In genomic region chr13:88824441-88824840, GRCm38 (mm10) we compare ENCODE assay signal across 10 mouse cellular contexts. TPM values are rescaled to one million over a fixed set of nuclear protein-coding genes. Genes with fewer than 3 reads are reported as not detected.
A peak's percentile ranks its signal among the peaks of the same experiment; 100 is the strongest.
DNase-seq lines count a peak whose midpoint lies in the region; ATAC-seq and TF ChIP-seq lines count a peak whose summit lies in the region.
"Had no signal": no experiment of that assay in that cellular context is flagged by ENCODE, and none has a peak within 500 bp of the region (broad histone marks: within the 10 kb centered on the region; RNA-seq: fewer than 3 reads in every experiment).

No protein-coding gene starts in this region.

- ATAC-seq in embryonic facial prominence, embryonic 14.5 days (ENCODE audit: low read depth): no peak
- ATAC-seq in hindbrain, embryonic 13.5 days (ENCODE audit: low FRiP score): no peak
- no peak for ATAC-seq in monocyte, adult 5-6 weeks (replicated peaks; ENCODE audit: insufficient number of reproducible peaks, low FRiP score, low TSS enrichment, poor library complexity, severe bottlenecking)
- ATAC-seq: inflammation-experienced regulatory T-cells, adult 6 months had no signal

- DNase-seq in layer of hippocampus, adult 9-11 months: peak; percentile 15
- DNase-seq in layer of hippocampus, adult 8-10 months (ENCODE audit: low spot score in 2 of 2): no peak
- DNase-seq in embryonic facial prominence, embryonic 14.5 days (ENCODE audit: low spot score): no peak
- no peak for DNase-seq in right cerebral cortex, adult 2 months (ENCODE audit: low spot score in 2 of 2)
- no peak for DNase-seq in right cerebral cortex, postnatal 4 days
- DNase-seq: thymus, adult 2 months had no signal

- H3K9me3 ChIP-seq in embryonic facial prominence, embryonic 14.5 days (ENCODE audit: control insufficient read depth, low read length): no peaks in the 10 kb centered on the region
- H3K9me3 ChIP-seq in hindbrain, embryonic 13.5 days: no peaks in the 10 kb centered on the region

- no peak for TF ChIP-seq POLR2A in myocyte (IDR thresholded peaks at IDR 0.05; ENCODE audit: insufficient read length, low read depth)

- 29% methylated on average over 4 of the region's 4 CpGs for WGBS in embryonic facial prominence, embryonic 14.5 days
- WGBS in hindbrain, embryonic 13.5 days: 13% methylated on average over 4 of the region's 4 CpGs

- no peak overlapping the region for H3K9ac ChIP-seq in embryonic facial prominence, embryonic 14.5 days (ENCODE audit: low read depth, low read length)
- H3K9ac ChIP-seq in hindbrain, embryonic 13.5 days: 0 out of 2 replicates have a peak overlapping the region, but pooled peaks have one; percentile 2

- H3K36me3 ChIP-seq in embryonic facial prominence, embryonic 14.5 days (ENCODE audit: control insufficient read depth, insufficient read depth, low read length): no peaks in the 10 kb centered on the region
- H3K36me3 ChIP-seq in hindbrain, embryonic 13.5 days: no peaks in the 10 kb centered on the region
- no peaks in the 10 kb centered on the region for H3K36me3 ChIP-seq in myocyte (ENCODE audit: control insufficient read depth, insufficient read depth)

- H3K4me2 ChIP-seq in embryonic facial prominence, embryonic 14.5 days (ENCODE audit: low read depth, low read length): peak overlapping the region; percentile 86
- H3K4me2 ChIP-seq in hindbrain, embryonic 13.5 days: peak overlapping the region; percentile 91
- H3K4me2 ChIP-seq in myocyte (ENCODE audit: low read depth): peak overlapping the region; percentile 92

- no peak overlapping the region for H3K27ac ChIP-seq in embryonic facial prominence, embryonic 14.5 days (replicated peaks; ENCODE audit: low read depth, low read length)
- no peak overlapping the region for H3K27ac ChIP-seq in hindbrain, embryonic 13.5 days

- H3ac ChIP-seq in myocyte (ENCODE audit: control insufficient read depth, insufficient read length): no peak overlapping the region

- peaks cover 7% of the 10 kb centered on the region for H3K4me1 ChIP-seq in embryonic facial prominence, embryonic 14.5 days (ENCODE audit: control insufficient read depth, insufficient read depth, low read length)
- H3K4me1 ChIP-seq in hindbrain, embryonic 13.5 days (replicated peaks): peaks cover 20% of the 10 kb centered on the region

- H3K27me3 ChIP-seq in embryonic facial prominence, embryonic 14.5 days (replicated peaks; ENCODE audit: control insufficient read depth, insufficient read depth, low read length): no peaks in the 10 kb centered on the region
- H3K27me3 ChIP-seq in hindbrain, embryonic 13.5 days: no peaks in the 10 kb centered on the region
- no peaks in the 10 kb centered on the region for H3K27me3 ChIP-seq in myocyte (ENCODE audit: control insufficient read depth, insufficient read depth, insufficient read length)

- peaks cover 40% of the 10 kb centered on the region for H3K79me2 ChIP-seq in myocyte (ENCODE audit: control insufficient read depth, insufficient read depth)

- peak overlapping the region; percentile 71 for H3K4me3 ChIP-seq in embryonic facial prominence, embryonic 14.5 days (ENCODE audit: low read depth, low read length)
- peak overlapping the region; percentile 86 for H3K4me3 ChIP-seq in hindbrain, embryonic 13.5 days
- peak overlapping the region; percentile 82 for H3K4me3 ChIP-seq in myocyte

TF ChIP-seq in myocyte, 11 proteins besides CTCF, POLR2A, EP300 and RAD21:
- TF ChIP-seq USF1 (IDR thresholded peaks at IDR 0.05; ENCODE audit: low read depth): no peak
- no peak for TF ChIP-seq MYOG (IDR thresholded peaks at IDR 0.05; ENCODE audit: control insufficient read depth in 1 of 3, insufficient read depth in 1 of 3, insufficient read length in 2 of 3, low read depth in 2 of 3)
- 0 out of 2 replicates have a peak, but pooled peaks have one; percentile 37 for TF ChIP-seq CEBPB (IDR thresholded peaks at IDR 0.05; ENCODE audit: insufficient read depth, poor library complexity, severe bottlenecking)

RNA-seq across cellular contexts. Expression of gene Edil3, which starts 3.2 kb away (rescaled TPM):
- 10 to 100 TPM; 73.3 to 84.5 (median 75.7) TPM for total RNA-seq in layer of hippocampus, adult 8-10 months (2022)
- polyA plus RNA-seq in embryonic facial prominence, embryonic 14.5 days (2014; fragmentation: Nextera tagmentation; extraction: Ambion mirVana): 17.4 and 20.4 TPM in 2 replicates
- polyA plus RNA-seq in hindbrain, embryonic 13.5 days (2015; fragmentation: Nextera tagmentation; extraction: Ambion mirVana): 58.3 and 59.4 TPM in 2 replicates
- polyA plus RNA-seq in myocyte (2012; fragmentation: generic; extraction: Trizol): 7.4 TPM
- 0.10 to 0.38 TPM in 2 of 3 replicates, not detected in the other for total RNA-seq in monocyte, adult 5-6 weeks (2017)
- polyA plus RNA-seq: thymus, adult 2 months had no signal
